Mouse (Mus musculus) urinary bladder, postnatal 10 days (tissue): ENCODE measurements around the gene Plekhm1.
A peak's percentile ranks its signal among the peaks of the same experiment; 100 is the strongest.
"Not testable (repeated sequence)": the region's sequence is repeated elsewhere in the genome, so short reads cannot be mapped to it uniquely, and the experiment has no call there.

Experiments
- DNase-seq: peaks from one replicate; pipeline ENCODE4 v3.0.0; 2022; ENCODE audit warnings: low spot score

Plekhm1 gene

GRCm38 (mm10) chr11:103411981-103412949 is at the start of gene Plekhm1:
TSS of gene Plekhm1 (minus strand) at chr11:103412687.
- DNase-seq = peak; percentile 84

GRCm38 (mm10) chr11:103451105-103451504 is 38.6 kb upstream of the Plekhm1 start:
- DNase-seq = not testable (repeated sequence)

GRCm38 (mm10) chr11:103449721-103450120 is 37.2 kb upstream of the Plekhm1 start:
- not testable (repeated sequence) for DNase-seq

- no peak for DNase-seq
Measured at GRCm38 (mm10) chr11:103443678-103444077, 31.2 kb upstream of the Plekhm1 start.

GRCm38 (mm10) chr11:103436282-103436681 is 23.8 kb upstream of the Plekhm1 start:
- no peak for DNase-seq

GRCm38 (mm10) chr11:103425031-103425430 is 12.5 kb upstream of the Plekhm1 start:
- no peak for DNase-seq

GRCm38 (mm10) chr11:103419667-103420066 is 7.2 kb upstream of the Plekhm1 start:
- DNase-seq = no peak

GRCm38 (mm10) chr11:103419226-103419625 is 6.7 kb upstream of the Plekhm1 start:
- DNase-seq = no peak

GRCm38 (mm10) chr11:103413516-103413915 is 1.0 kb upstream of the Plekhm1 start:
- no peak for DNase-seq

- DNase-seq = no peak
Measured at GRCm38 (mm10) chr11:103412950-103413423, 500 bp upstream of the Plekhm1 start.

- no peak for DNase-seq
Measured at GRCm38 (mm10) chr11:103411301-103411700, 1.2 kb downstream of the Plekhm1 start.

- DNase-seq = no peak
Measured at GRCm38 (mm10) chr11:103408880-103409279, 3.6 kb downstream of the Plekhm1 start.

GRCm38 (mm10) chr11:103407136-103407535 is 5.4 kb downstream of the Plekhm1 start:
- not testable (repeated sequence) for DNase-seq

- DNase-seq = no peak
Measured at GRCm38 (mm10) chr11:103406551-103406950, 5.9 kb downstream of the Plekhm1 start.

GRCm38 (mm10) chr11:103405814-103406213 is 6.7 kb downstream of the Plekhm1 start:
- no peak for DNase-seq

GRCm38 (mm10) chr11:103404618-103405017 is 7.9 kb downstream of the Plekhm1 start:
- no peak for DNase-seq

- no peak for DNase-seq
Measured at GRCm38 (mm10) chr11:103403776-103404175, 8.7 kb downstream of the Plekhm1 start.

- DNase-seq = no peak
Measured at GRCm38 (mm10) chr11:103402738-103403137, 9.7 kb downstream of the Plekhm1 start.

GRCm38 (mm10) chr11:103402198-103402597 is 10.3 kb downstream of the Plekhm1 start:
- DNase-seq = no peak

- no peak for DNase-seq
Measured at GRCm38 (mm10) chr11:103399986-103400385, 12.5 kb downstream of the Plekhm1 start.

- no peak for DNase-seq
Measured at GRCm38 (mm10) chr11:103399050-103399449, 13.4 kb downstream of the Plekhm1 start.

- no peak for DNase-seq
Measured at GRCm38 (mm10) chr11:103396682-103397081, 15.8 kb downstream of the Plekhm1 start.

GRCm38 (mm10) chr11:103396236-103396635 is 16.3 kb downstream of the Plekhm1 start:
- DNase-seq = no peak
